Mouse (Mus musculus): ENCODE measurements at regions not wholly inside any gene's neighbourhood (a gene's known extent, or its start where the extent isn't known, plus 50 kb on each side); places are given as distances from the start of the nearest gene placed in this dataset.

DNA sequence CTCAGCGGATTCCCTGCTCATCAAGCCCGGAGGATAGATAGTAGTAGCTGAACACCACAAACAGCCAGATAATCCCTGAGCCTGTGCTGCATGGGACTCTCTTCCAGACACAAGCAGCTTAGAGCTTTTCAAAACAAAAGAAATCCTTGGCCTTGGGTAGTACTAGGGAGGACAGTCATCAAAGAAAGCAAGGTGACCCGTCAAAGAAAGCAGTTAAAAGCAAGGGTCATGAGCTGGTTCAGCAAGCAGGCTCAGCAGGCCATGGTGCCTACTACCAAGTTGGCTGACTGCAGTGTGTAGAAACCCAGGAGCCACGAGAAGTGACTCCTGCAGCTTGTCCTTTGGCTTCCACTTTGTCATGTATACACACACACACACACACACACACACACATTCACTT is 477.1 kb upstream of the Mgmt start:
- Histone ChIP-seq H3K4me3 (no peak overlapping the region), H3K27me3 (ENCODE audit: control insufficient read depth, insufficient read depth, insufficient read length) (no peaks in the 10 kb centered on the region), H3K4me2 (ENCODE audit: low read depth) (no peak overlapping the region), H3K79me2 (ENCODE audit: control insufficient read depth, insufficient read depth) (no peaks in the 10 kb centered on the region), H3ac (ENCODE audit: control insufficient read depth, insufficient read length) (no peak overlapping the region), H3K36me3 (ENCODE audit: control insufficient read depth, insufficient read depth) (no peaks in the 10 kb centered on the region)
- no peak for TF ChIP-seq TCF12 (IDR thresholded peaks at IDR 0.05; ENCODE audit: insufficient read depth, poor library complexity, severe bottlenecking)

DNA sequence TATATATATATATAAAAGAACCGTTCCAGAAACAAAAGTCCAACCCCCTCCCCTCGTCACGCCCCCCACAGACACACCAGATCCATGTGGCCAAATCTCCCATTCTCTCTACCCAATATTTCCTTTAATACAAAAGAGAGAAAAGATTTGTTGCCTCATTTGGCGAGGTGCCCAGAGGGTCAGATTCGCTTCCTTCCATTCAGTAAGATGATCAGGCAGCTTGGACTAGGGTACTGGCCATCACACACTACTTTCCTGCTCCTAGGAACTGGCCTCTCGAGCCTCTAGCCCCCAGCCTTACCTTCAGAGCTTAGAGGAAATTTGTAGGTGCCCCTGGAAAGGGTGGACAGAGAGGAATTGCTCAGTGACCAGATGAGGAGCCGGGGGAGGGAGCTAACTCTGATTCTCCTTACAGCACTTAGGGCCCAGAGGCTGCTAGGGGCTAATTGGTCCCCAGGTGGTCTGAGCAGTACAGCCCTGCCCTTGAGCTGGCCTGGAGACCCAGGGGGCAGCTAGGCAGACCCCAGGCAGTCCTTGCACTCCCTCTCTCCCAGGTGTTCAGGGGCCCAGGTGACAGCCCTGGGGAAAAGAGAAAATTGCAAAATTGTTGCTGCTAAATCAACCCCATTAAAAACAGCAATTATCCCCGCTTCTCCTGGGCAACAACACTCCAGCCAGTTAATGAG is 470.4 kb upstream of the Mgmt start:
- Histone ChIP-seq H3ac (ENCODE audit: control insufficient read depth, insufficient read length) (no peak overlapping the region), H3K79me2 (ENCODE audit: control insufficient read depth, insufficient read depth) (no peaks in the 10 kb centered on the region), H3K4me2 (ENCODE audit: low read depth) (no peak overlapping the region), H3K36me3 (ENCODE audit: control insufficient read depth, insufficient read depth) (no peaks in the 10 kb centered on the region), H3K27me3 (ENCODE audit: control insufficient read depth, insufficient read depth, insufficient read length) (no peaks in the 10 kb centered on the region), H3K4me3 (no peak overlapping the region)
- TF ChIP-seq REST (IDR thresholded peaks at IDR 0.05; ENCODE audit: insufficient read depth, insufficient read length) (no peak), POLR2AphosphoS2 (IDR thresholded peaks at IDR 0.05; ENCODE audit: insufficient read length, low read depth) (no peak), CEBPB (IDR thresholded peaks at IDR 0.05; ENCODE audit: insufficient read depth, poor library complexity, severe bottlenecking) (no peak), TCF3 (IDR thresholded peaks at IDR 0.05; ENCODE audit: insufficient read length, low read depth) (no peak), USF1 (IDR thresholded peaks at IDR 0.05; ENCODE audit: low read depth) (no peak), POLR2A (IDR thresholded peaks at IDR 0.05; ENCODE audit: insufficient read length, low read depth) (no peak), MAX (IDR thresholded peaks at IDR 0.05; ENCODE audit: low read depth) (no peak), MYOD1 (IDR thresholded peaks at IDR 0.05; ENCODE audit: control insufficient read depth in 1 of 3, insufficient read length in 2 of 3, low read depth in 2 of 3) (no peak), MYOG (IDR thresholded peaks at IDR 0.05; ENCODE audit: control insufficient read depth in 1 of 3, insufficient read depth in 1 of 3, insufficient read length in 2 of 3, low read depth in 2 of 3) (no peak), TCF12 (IDR thresholded peaks at IDR 0.05; ENCODE audit: insufficient read depth, poor library complexity, severe bottlenecking) (no peak), SRF (IDR thresholded peaks at IDR 0.05; ENCODE audit: control insufficient read depth, insufficient read length, low read depth) (no peak), E2F4 (IDR thresholded peaks at IDR 0.05; ENCODE audit: insufficient read depth) (no peak)

DNA sequence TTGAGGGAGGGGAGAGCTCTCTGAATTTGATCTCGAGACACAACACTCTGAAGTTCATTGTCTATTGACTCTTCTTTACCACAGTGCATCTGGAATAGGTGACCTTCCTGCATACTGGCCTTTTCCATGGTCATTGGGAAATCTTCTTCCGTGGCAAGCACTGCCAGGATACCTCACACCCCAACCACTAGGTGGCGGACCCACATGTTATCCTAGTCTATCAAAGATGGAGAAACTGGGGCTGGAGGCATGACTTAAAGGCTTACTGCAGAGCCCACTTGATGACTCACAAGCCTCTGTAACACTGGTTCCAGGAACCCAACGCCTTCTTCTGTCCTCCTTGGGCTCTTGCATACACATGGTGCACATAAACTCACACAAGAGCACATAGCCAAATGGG is 467.2 kb upstream of the Mgmt start:
- TF ChIP-seq CEBPB (IDR thresholded peaks at IDR 0.05; ENCODE audit: insufficient read depth, poor library complexity, severe bottlenecking) (no peak), USF1 (IDR thresholded peaks at IDR 0.05; ENCODE audit: low read depth) (no peak), REST (IDR thresholded peaks at IDR 0.05; ENCODE audit: insufficient read depth, insufficient read length) (no peak), MAX (IDR thresholded peaks at IDR 0.05; ENCODE audit: low read depth) (no peak), POLR2A (IDR thresholded peaks at IDR 0.05; ENCODE audit: insufficient read length, low read depth) (no peak), MYOG (IDR thresholded peaks at IDR 0.05; ENCODE audit: control insufficient read depth in 1 of 3, insufficient read depth in 1 of 3, insufficient read length in 2 of 3, low read depth in 2 of 3) (no peak), POLR2AphosphoS2 (IDR thresholded peaks at IDR 0.05; ENCODE audit: insufficient read length, low read depth) (no peak), TCF3 (IDR thresholded peaks at IDR 0.05; ENCODE audit: insufficient read length, low read depth) (no peak), SRF (IDR thresholded peaks at IDR 0.05; ENCODE audit: control insufficient read depth, insufficient read length, low read depth) (no peak), E2F4 (IDR thresholded peaks at IDR 0.05; ENCODE audit: insufficient read depth) (no peak), TCF12 (IDR thresholded peaks at IDR 0.05; ENCODE audit: insufficient read depth, poor library complexity, severe bottlenecking) (no peak), MYOD1 (IDR thresholded peaks at IDR 0.05; ENCODE audit: control insufficient read depth in 1 of 3, insufficient read length in 2 of 3, low read depth in 2 of 3) (no peak)
- no peak overlapping the region for H3K4me3 ChIP-seq
- no peaks in the 10 kb centered on the region for H3K27me3 ChIP-seq (ENCODE audit: control insufficient read depth, insufficient read depth, insufficient read length)
- no peaks in the 10 kb centered on the region for H3K36me3 ChIP-seq (ENCODE audit: control insufficient read depth, insufficient read depth)
- H3K4me2 ChIP-seq (ENCODE audit: low read depth) = no peak overlapping the region
- no peaks in the 10 kb centered on the region for H3K79me2 ChIP-seq (ENCODE audit: control insufficient read depth, insufficient read depth)
- H3ac ChIP-seq (ENCODE audit: control insufficient read depth, insufficient read length) = no peak overlapping the region

GRCm38 (mm10) chr7:136430085-136431011 is 464.1 kb upstream of the Mgmt start:
- H3K36me3 ChIP-seq (ENCODE audit: control insufficient read depth, insufficient read depth) = no peaks in the 10 kb centered on the region
- no peak overlapping the region for H3K4me2 ChIP-seq (ENCODE audit: low read depth)
- H3K27me3 ChIP-seq (ENCODE audit: control insufficient read depth, insufficient read depth, insufficient read length) = no peaks in the 10 kb centered on the region
- no peaks in the 10 kb centered on the region for H3K79me2 ChIP-seq (ENCODE audit: control insufficient read depth, insufficient read depth)
- H3K4me3 ChIP-seq = no peak overlapping the region
- no peak overlapping the region for H3ac ChIP-seq (ENCODE audit: control insufficient read depth, insufficient read length)
- TF ChIP-seq CEBPB (IDR thresholded peaks at IDR 0.05; ENCODE audit: insufficient read depth, poor library complexity, severe bottlenecking) (no peak), POLR2A (IDR thresholded peaks at IDR 0.05; ENCODE audit: insufficient read length, low read depth) (no peak), TCF12 (IDR thresholded peaks at IDR 0.05; ENCODE audit: insufficient read depth, poor library complexity, severe bottlenecking) (no peak)

DNA sequence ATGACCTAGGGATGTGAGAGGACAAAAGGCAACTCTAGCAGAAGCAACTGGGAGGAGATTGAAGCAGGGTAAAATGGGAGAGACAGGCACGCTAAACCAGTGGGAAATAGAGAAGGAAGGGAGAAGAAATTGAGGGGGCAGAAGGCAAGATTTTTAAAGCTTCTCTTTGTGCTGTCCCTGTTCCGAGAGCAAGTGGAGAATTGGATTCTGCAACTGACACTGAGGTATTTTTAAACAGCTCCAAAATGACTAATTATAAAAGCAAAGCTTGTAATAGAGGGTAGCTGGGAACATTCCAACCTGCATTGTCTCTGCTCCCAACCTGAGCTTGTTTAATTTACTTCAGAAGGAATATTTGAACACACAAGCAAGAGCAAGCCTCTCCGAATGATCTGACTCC is 460.7 kb upstream of the Mgmt start:
- TF ChIP-seq SRF (IDR thresholded peaks at IDR 0.05; ENCODE audit: control insufficient read depth, insufficient read length, low read depth) (no peak), POLR2A (IDR thresholded peaks at IDR 0.05; ENCODE audit: insufficient read length, low read depth) (no peak), TCF3 (IDR thresholded peaks at IDR 0.05; ENCODE audit: insufficient read length, low read depth) (no peak), MYOG (IDR thresholded peaks at IDR 0.05; ENCODE audit: control insufficient read depth in 1 of 3, insufficient read depth in 1 of 3, insufficient read length in 2 of 3, low read depth in 2 of 3) (no peak), TCF12 (IDR thresholded peaks at IDR 0.05; ENCODE audit: insufficient read depth, poor library complexity, severe bottlenecking) (no peak), USF1 (IDR thresholded peaks at IDR 0.05; ENCODE audit: low read depth) (no peak), E2F4 (IDR thresholded peaks at IDR 0.05; ENCODE audit: insufficient read depth) (no peak), MYOD1 (IDR thresholded peaks at IDR 0.05; ENCODE audit: control insufficient read depth in 1 of 3, insufficient read length in 2 of 3, low read depth in 2 of 3) (no peak), POLR2AphosphoS2 (IDR thresholded peaks at IDR 0.05; ENCODE audit: insufficient read length, low read depth) (no peak), MAX (IDR thresholded peaks at IDR 0.05; ENCODE audit: low read depth) (no peak), CEBPB (IDR thresholded peaks at IDR 0.05; ENCODE audit: insufficient read depth, poor library complexity, severe bottlenecking) (no peak), REST (IDR thresholded peaks at IDR 0.05; ENCODE audit: insufficient read depth, insufficient read length) (no peak)
- no peak overlapping the region for H3K4me2 ChIP-seq (ENCODE audit: low read depth)
- no peaks in the 10 kb centered on the region for H3K27me3 ChIP-seq (ENCODE audit: control insufficient read depth, insufficient read depth, insufficient read length)
- no peak overlapping the region for H3ac ChIP-seq (ENCODE audit: control insufficient read depth, insufficient read length)
- no peak overlapping the region for H3K4me3 ChIP-seq
- H3K36me3 ChIP-seq (ENCODE audit: control insufficient read depth, insufficient read depth) = no peaks in the 10 kb centered on the region
- no peaks in the 10 kb centered on the region for H3K79me2 ChIP-seq (ENCODE audit: control insufficient read depth, insufficient read depth)

Data from myocyte (in vitro differentiated cells).